Mouse (Mus musculus) heart, postnatal 36 days (tissue): Measurements from ENCODE around the gene Rdh7. TPM values are rescaled to one million over a fixed set of nuclear protein-coding genes. Genes with fewer than 3 reads are reported as not detected.
"Not testable (repeated sequence)": the region's sequence is repeated elsewhere in the genome, so short reads cannot be mapped to it uniquely, and the experiment has no call there.

Experiments
- DNase-seq, 2 experiments: peaks; one replicate each; pipeline ENCODE4 v3.0.0; 2021 to 2022
- intact Hi-C: fragments of 180-260 bp; cut with DNase I; formaldehyde crosslinking; loops from one replicate; pipeline ENCODE4 v1.15.1; 2025
- total RNA-seq, 2 experiments: library from RNA; stranded (reverse); gene quantifications; 2 replicates each; pipeline ENCODE4 v1.2.3; 2021

The Rdh7 gene
- total RNA-seq, 2 experiments from 2014 or later = not detected

GRCm38 (mm10) chr10:127896705-127897104 is 8.1 kb upstream of the Rdh7 start:
- intact Hi-C loops = no loop called here
- DNase-seq = no peak

- intact Hi-C loops, DNase-seq: not testable (repeated sequence)
These were observed 4.8 kb upstream of the Rdh7 start for GRCm38 (mm10) chr10:127893163-127894022.

DNA sequence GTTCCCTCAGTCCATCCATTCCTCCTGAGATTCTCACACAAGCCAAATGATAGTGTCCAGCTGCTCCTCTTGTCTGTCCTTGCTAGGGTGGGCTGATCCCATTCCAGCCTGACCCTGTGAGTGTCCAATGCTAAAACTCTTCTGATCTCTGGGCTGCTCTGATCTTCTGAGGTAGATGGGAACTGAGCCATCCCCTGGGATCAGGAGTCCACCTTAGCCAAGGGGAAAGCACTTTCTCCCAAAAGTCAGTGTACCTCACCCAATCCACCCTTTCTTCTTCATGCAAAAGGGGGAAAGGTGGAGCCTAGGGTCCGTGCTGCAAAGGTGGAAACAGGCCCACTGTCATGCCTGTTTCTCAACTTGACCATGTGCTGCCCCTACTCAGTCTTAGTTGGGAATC is 2.9 kb upstream of the Rdh7 start:
- intact Hi-C loops = no loop called here
- DNase-seq = no peak

GRCm38 (mm10) chr10:127886971-127887370 is 1.6 kb downstream of the Rdh7 start:
- intact Hi-C loops = no loop called here
- no peak for DNase-seq

DNA sequence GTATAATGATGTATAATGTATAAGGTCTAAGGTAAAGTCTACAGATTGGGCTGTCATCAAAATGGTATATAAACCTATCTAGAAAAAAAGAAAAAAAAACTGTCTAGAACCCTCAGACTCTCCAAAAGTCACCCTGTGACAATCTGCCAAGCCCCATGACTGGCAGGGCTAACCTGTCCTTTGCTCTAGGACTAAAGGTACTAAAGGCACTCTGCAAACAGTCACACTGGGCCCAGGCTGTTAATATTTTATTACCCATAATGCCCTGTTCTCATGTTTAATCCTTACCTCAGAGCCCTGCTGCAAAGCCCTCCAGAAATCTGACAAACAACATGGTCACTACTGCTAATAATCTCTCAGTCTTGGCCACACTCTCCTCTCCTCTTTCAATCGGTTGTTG is 2.1 kb downstream of the Rdh7 start:
- intact Hi-C loops = no loop called here
- DNase-seq = no peak

GRCm38 (mm10) chr10:127881041-127881440 is 7.6 kb downstream of the Rdh7 start:
- intact Hi-C loops = no loop called here
- no peak for DNase-seq

DNA sequence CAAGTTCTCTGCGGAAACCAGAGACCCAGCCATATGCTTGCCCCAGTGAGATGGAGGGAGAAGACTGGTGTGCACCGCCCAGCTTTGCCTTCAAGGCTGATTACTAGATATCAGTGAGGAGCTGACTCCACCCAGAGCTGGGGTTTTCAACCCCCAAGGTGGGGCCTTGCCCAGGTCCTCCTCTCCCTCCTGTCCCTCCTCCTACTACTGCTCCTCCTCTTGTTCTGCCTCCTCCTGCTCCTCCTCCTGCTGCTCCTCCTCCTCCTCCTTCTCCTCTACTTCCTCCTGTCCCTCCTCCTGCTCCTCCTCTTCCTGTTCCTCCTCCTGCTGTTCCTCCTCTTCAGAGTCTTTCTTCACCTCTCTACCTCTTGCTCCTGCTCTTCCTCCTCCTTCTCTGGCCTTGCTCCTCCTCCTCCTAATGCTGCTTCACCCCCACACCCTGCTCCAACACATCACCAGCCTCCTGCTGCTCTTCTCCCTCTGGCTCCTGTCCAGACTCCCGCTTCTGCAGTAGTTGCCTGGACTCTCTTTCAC is 9.4 kb downstream of the Rdh7 start:
- intact Hi-C loops = no loop called here
- DNase-seq = no peak

DNA sequence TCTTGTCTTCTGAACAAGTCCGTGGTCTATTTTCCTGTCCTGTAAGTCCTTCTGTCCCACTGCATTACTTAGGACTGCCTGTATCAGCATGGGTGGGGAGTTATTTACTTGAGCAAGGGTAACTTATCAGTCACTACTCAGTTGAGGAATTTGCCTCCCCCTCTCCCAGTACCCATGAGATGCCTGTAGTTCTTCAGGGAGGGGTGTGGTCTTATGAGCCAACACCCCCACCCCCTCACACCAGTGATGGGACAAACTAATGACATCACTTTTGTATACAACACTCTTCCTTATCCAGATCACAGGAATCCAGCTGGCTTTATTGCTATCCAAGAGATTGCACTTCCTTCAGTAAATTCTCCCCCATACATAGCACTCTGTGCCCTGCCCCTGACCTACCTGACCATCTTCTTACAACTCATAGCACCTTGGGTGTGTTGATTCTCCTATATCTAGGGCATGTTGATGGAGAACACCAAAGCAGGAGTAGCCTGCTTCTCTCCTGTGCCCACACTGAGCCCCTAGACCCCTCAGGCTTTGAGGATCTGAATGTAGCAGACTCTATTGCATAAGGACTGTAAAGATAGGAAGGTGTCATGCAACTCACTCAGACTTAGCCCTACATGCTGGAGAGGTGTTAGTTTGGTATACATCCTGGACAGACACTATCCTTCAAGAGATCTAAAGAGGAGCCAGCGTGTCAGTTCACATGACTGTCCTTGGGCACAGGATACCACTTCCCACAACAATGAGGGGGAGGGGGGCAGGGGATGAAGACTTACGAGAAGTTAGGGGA is 10.2 kb downstream of the Rdh7 start:
- no peak for DNase-seq
- intact Hi-C loops = no loop called here

DNA sequence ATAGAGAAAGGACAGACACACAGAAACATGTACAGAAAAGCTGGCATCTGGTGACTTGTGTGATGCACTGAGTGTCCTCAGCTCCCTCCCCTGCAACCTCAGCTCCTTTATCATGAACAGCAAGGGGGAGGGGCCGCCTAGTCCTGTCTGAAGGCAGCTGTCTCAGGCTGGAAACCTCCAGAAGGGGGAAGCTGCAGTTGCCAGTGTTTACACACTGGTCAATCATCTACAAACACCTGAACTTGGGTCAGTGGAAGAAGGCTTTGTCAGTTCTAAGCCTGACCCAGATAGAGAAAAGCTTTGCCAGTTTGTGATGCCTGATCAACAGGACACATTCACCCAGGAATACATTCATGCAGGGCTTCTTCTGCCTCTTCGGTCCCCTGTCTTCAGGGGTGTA is 10.9 kb downstream of the Rdh7 start:
- DNase-seq = no peak
- intact Hi-C loops = no loop called here

- no peak for DNase-seq
- intact Hi-C loops = no loop called here
These were observed 16.1 kb downstream of the Rdh7 start for GRCm38 (mm10) chr10:127872484-127872883.

DNA sequence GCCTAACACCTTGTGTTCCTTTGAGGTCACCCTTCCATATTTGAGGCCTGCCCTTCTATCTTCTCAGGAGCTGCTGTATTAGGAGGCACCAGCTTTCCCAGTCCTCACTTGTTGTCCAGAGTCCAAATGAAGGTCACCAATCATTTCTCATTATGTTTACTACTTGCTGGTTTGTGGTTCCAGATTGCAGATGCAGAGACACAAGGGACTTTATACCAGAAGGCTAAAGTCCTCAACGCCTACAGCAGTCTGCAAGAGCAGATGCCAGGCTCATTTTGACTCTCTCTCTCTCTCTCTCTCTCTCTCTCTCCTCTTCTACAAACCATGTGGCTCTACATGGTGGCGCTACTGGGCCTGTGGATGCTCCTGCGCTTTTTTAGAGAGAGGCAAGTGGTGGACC is 22.4 kb downstream of the Rdh7 start, which contains the start of gene Rdh16f2:
TSS of gene Rdh16f2 (plus strand) at position 243 of the 400 bp plus-strand sequence.
- DNase-seq = no peak
- intact Hi-C loops = no loop called here

- DNase-seq = no peak
These were observed 23.7 kb downstream of the Rdh7 start for GRCm38 (mm10) chr10:127864931-127865330.

DNA sequence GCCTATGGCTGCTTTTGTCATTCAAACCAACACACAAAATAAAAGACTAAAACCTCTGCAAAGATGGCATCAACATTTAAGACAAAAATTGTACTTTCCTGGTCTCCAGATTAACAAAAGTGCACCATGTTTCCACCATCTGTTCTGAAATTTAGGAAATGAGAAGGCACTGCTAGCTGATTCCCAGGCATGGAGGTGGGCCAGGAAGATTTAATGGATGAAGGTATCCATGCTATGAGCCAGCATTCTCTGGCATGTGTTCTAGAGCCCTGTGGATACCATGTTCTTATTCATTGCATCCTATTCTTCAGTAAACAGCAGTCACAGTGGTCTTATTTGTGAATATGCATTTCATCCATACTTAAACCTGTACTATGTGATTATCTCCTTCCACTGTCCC is 32.2 kb downstream of the Rdh7 start:
- intact Hi-C loops = no loop called here
- no peak for DNase-seq

More at GRCm38 (mm10) chr10:127864931-127865330, 23.7 kb downstream of the Rdh7 start:
- intact Hi-C loops = no loop called here

DNA sequence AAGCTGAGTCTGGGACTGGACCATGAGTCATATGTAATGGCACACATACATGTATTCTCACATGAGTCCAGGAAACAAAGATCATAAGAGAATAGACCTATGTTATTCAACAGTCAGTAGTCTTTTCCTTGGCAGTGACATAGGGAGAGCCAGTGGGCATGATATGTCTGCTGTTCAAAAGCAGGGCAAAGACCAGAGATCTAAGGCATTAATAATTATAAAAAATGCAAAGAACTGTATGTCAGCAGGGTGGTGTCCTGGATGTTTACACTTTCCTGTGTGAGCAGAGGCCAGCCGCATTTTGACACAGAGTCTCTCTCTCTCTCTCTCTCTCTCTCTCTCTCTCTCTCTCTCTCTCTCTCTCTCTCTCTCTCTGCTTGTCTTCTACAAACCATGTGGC is 39.0 kb downstream of the Rdh7 start, which contains the start of gene Rdh19:
TSS of gene Rdh19 (plus strand) at position 301 of the 400 bp plus-strand sequence.
- intact Hi-C loops = no loop called here
- DNase-seq = no peak

GRCm38 (mm10) chr10:127848089-127848488 is 40.5 kb downstream of the Rdh7 start:
- intact Hi-C loops = no loop called here
- no peak for DNase-seq

GRCm38 (mm10) chr10:127845945-127846344 is 42.7 kb downstream of the Rdh7 start:
- intact Hi-C loops, DNase-seq: not testable (repeated sequence)

- intact Hi-C loops = no loop called here
These were observed 47.8 kb downstream of the Rdh7 start for GRCm38 (mm10) chr10:127840776-127841175.

DNA sequence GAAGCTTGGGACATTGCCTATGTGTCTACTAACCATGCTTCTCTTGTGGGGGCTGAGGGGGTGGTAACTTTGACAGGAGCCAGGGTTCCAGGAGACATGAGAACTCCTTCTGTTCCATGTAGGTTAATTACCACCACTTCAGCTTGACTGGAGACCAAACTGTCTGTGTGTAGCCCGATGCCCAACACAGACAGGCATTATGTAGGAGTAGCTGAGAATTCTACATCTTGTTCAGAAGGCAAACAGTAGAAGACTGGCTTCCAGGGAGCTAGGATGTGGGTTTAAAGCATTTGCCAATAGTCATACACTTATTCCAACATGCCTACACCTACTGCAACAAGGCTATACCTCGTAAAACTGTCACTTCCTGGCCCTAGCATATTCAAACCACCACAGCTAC is 50.1 kb downstream of the Rdh7 start:
- intact Hi-C loops = no loop called here
- DNase-seq = no peak

More at GRCm38 (mm10) chr10:127840776-127841175, 47.8 kb downstream of the Rdh7 start:
- DNase-seq = no peak

DNA sequence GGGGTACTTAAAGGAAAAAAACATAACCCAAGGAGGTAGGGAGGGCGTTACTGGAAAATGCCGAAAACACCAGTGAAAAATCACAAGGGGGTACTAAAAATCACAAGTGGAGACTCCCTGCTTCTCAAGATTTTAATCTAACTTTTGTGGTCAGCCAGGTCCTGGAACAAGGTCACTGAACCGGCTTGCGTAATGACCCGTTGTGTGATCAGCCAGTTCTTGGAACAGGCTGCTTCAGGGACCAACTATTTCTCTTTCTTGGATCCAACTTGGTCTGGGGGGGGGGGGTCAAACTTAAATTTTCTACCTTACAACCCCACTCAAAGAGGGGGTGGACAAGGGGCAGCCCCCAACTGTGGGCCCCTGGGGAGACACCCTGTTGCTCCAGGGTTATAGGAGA is 50.8 kb downstream of the Rdh7 start:
- DNase-seq, intact Hi-C loops: not testable (repeated sequence)

- DNase-seq = no peak
- intact Hi-C loops = no loop called here
These were observed 53.3 kb downstream of the Rdh7 start for GRCm38 (mm10) chr10:127835292-127835691.

DNA sequence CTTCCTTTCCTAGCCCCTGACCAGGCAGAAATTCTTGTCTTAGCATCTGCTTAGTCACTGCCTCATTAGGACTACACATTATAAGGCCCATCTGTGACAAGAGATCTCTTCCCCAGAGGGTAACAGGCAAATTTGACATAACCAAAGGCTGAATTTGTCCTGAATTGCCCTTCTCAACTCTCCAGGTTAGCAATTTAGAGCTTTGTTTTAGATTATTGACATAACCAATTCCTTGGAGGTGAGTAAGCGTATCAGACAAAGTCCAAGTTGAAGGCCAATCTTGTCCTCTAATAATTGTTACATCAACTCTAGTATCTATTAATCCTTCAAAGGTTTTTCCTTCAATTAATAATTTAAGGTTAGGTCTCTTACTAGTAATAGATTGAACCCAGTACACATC is 54.4 kb downstream of the Rdh7 start:
- DNase-seq, intact Hi-C loops: not testable (repeated sequence)
